Mouse (Mus musculus): ENCODE measurements around the gene Polr2b. TPM values are rescaled to one million over a fixed set of nuclear protein-coding genes. Genes with fewer than 3 reads are reported as not detected.

Polr2b gene
- total RNA-seq (2023), result 58.3 to 68.1 TPM (median 62.6 TPM) in 4 replicates

DNA sequence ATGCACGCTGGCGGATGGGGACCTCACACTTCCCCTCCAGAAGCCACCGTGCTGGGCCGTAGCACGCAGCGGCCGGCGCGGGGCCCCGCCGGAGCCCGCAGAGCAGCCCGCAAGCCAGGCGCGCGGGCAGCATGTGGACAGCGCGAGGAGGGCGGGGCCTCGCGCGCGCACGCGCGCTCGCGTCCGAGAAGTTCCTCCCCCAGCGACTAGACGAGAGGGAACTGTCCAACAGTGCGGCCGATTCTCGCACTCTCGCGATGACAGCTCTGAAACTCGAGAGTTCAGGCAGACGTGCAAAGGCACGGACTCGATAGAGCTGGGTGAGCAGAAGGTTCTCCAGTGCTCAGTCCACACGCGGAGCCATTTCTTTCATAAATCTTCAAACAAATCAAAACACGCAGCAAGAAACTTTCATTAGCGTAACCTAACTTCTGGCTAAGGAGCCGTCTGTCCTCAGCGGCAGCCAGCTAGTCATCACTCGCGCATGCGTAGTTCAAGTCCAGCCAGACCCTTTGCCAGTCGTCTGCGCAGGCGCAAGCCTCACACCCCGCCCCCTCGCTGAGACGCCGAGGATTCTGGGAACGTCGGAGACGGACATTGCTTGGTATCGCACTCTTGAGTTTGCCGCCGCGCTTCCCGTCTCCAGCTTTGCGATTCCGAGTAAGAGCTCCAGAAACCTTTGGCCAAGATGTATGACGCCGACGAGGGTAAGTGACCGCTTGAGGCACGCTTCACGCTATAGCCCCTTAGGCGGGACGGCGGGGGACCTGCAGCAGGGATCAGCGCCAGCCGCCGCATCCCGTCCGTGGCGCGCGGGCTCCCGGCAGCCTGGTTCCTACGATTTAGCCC, at the start of gene Polr2b, which contains the start of gene Noa1:
Gene Polr2b (plus strand): TSS at position 224 of the 849 bp plus-strand sequence.
Gene Noa1 (minus strand): TSS at position 161 of the 849 bp plus-strand sequence.

DNA sequence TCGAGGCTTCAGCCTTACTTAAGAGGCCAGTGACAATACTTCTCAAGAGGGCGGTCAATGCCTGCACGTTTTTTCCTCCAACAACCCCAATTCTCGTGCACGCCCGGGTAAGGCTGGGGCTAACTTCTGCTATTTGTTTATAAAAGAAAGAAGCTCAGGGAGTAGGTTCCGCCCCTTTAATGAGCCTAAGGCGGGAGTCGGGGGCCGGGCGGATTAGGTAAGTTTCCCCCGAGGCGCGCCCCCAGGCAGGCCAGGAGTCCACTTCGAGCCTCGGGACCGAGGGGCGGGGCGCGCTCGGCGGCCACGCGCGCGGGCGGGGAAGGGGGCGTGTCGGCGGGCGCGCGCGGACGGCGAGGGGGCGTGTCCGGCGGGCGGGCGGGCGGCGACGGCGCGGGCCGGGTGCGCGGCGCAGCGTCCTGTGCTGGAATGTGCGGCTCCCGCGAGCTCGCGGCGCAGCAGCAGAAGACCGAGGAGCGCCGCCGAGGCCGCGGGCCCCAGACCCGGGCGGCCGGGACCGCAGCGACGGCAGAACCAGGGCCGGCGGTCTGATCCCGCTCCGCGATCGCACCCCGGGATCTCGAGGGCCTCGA, 44.8 kb upstream of the Polr2b start, which contains the start of gene Rest:
Gene Rest (plus strand): TSS at position 411 of the 590 bp plus-strand sequence.

Other genes with a start within 250 kb of the Polr2b start
- 16.8 to 27.3 TPM (median 20.5 TPM) in 4 replicates for gene Hopx, start 195.0 kb upstream of the Polr2b start, total RNA-seq (2023)
- gene Spink2, start 98.7 kb upstream of the Polr2b start, total RNA-seq (2023), result not detected in 4 replicates
- gene Rest, start 44.7 kb upstream of the Polr2b start, total RNA-seq (2023), result 64.6 to 76.6 TPM (median 67.4 TPM) in 4 replicates
- 29.3 to 35.0 TPM (median 30.5 TPM) in 4 replicates for gene Noa1, start 63 bp upstream of the Polr2b start, total RNA-seq (2023)
- gene Igfbp7, start 97.9 kb downstream of the Polr2b start, total RNA-seq (2023), result 0.55 to 0.85 TPM in 2 of 4 replicates, not detected in the others

Data from B cell, adult 62 days (primary cell).